Mouse (Mus musculus) MEL (cell line): ENCODE measurements around the gene Sars2. TPM values are rescaled to one million over a fixed set of nuclear protein-coding genes. Genes with fewer than 3 reads are reported as not detected.

Experiments used
- DNase-seq: peaks from one replicate; pipeline ENCODE4 v3.0.0; 2011; ENCODE audit warnings: low read depth, low spot score
- H3K27ac ChIP-seq: 2 replicates; pipeline ENCODE4 v1.5.1; 2012; ENCODE audit warnings: low read depth, mild to moderate bottlenecking, control low read depth, low read length, moderate library complexity; ENCODE audit not compliant: control insufficient read depth
- H3K27me3 ChIP-seq, 2 experiments: fragments of 150-350 bp in 1 of 2; sonication (generic) in 1 of 2; 2 replicates each; pipeline ENCODE4 v1.6.1; 2012; ENCODE audit warnings: low read length in 2 of 2, mild to moderate bottlenecking in 2 of 2, improper control_type of control experiment in 1 of 2, moderate library complexity in 1 of 2; ENCODE audit not compliant: insufficient read depth in 2 of 2, control insufficient read depth in 1 of 2
- H3K36me3 ChIP-seq, 2 experiments: 2 replicates each; pipeline ENCODE4 v1.6.1; 2012 to 2014; ENCODE audit warnings: low read length in 2 of 2, improper control_type of control experiment in 1 of 2, inconsistent platforms in 1 of 2, mild to moderate bottlenecking in 1 of 2; ENCODE audit not compliant: insufficient read depth in 2 of 2, control insufficient read depth in 1 of 2
- H3K4me1 ChIP-seq, 2 experiments: fragments of 150-350 bp in 1 of 2; sonication (generic) in 1 of 2; 2 replicates each; pipeline ENCODE4 v1.6.1; 2012; ENCODE audit warnings: low read length in 2 of 2, improper control_type of control experiment in 1 of 2, mild to moderate bottlenecking in 1 of 2; ENCODE audit not compliant: insufficient read depth in 2 of 2, control insufficient read depth in 1 of 2
- H3K4me3 ChIP-seq, 2 experiments: fragments of 150-350 bp in 1 of 2; sonication (generic) in 1 of 2; 2 replicates each; pipeline ENCODE4 v1.5.1; 2012; ENCODE audit warnings: low read depth in 2 of 2, low read length in 2 of 2, mild to moderate bottlenecking in 2 of 2, moderate library complexity in 2 of 2, control low read depth in 1 of 2, improper control_type of control experiment in 1 of 2; ENCODE audit not compliant: control insufficient read depth in 1 of 2, insufficient read depth in 1 of 2
- H3K79me2 ChIP-seq: 2 replicates; pipeline ENCODE4 v1.6.1; 2012; ENCODE audit warnings: mild to moderate bottlenecking, low read length, moderate library complexity; ENCODE audit not compliant: control insufficient read depth, poor library complexity, insufficient read depth
- H3K9ac ChIP-seq: 2 replicates; pipeline ENCODE4 v1.6.1; 2012; ENCODE audit warnings: low read depth, mild to moderate bottlenecking, control low read depth, low read length, moderate library complexity; ENCODE audit not compliant: control insufficient read depth, poor library complexity, severe bottlenecking
- H3K9me3 ChIP-seq: fragments of 150-350 bp; sonication (generic); replicated peaks from 2 replicates; pipeline ENCODE4 v1.6.1; 2012; ENCODE audit warnings: mild to moderate bottlenecking, low read length, improper control_type of control experiment, moderate library complexity; ENCODE audit not compliant: insufficient read depth
- CHD1 ChIP-seq: IDR thresholded peaks from 2 replicates; pipeline ENCODE4 v1.6.1; 2012; ENCODE audit warnings: low read depth, mild to moderate bottlenecking, inconsistent platforms, low read length, improper control_type of control experiment
- CHD2 ChIP-seq: IDR thresholded peaks from 2 replicates; pipeline ENCODE4 v1.6.1; 2011; ENCODE audit warnings: low read length, improper control_type of control experiment
- CTCF ChIP-seq, 3 experiments: IDR thresholded peaks in 2 of 3; conservative IDR thresholded peaks in 1 of 3; 2 replicates each; pipeline ENCODE4 v1.5.1; 2011 to 2012; ENCODE audit warnings: low read length in 3 of 3, low read depth in 2 of 3, mild to moderate bottlenecking in 2 of 3, improper control_type of control experiment in 1 of 3, inconsistent platforms in 1 of 3, mixed read lengths in 1 of 3, moderate library complexity in 1 of 3; ENCODE audit not compliant: control insufficient read depth in 1 of 3, insufficient read depth in 1 of 3, poor library complexity in 1 of 3, severe bottlenecking in 1 of 3
- E2F4 ChIP-seq: IDR thresholded peaks from 2 replicates; pipeline ENCODE4 v1.6.1; 2011; ENCODE audit warnings: low read depth, low read length, improper control_type of control experiment, borderline replicate concordance
- ELF1 ChIP-seq: IDR thresholded peaks from 2 replicates; pipeline ENCODE4 v1.6.1; 2014; ENCODE audit warnings: low read depth, mild to moderate bottlenecking, inconsistent platforms, low read length, improper control_type of control experiment, moderate library complexity
- EP300 ChIP-seq, 2 experiments: IDR thresholded peaks; 2 replicates each; pipeline ENCODE4 v1.6.1; 2011; ENCODE audit warnings: improper control_type of control experiment in 2 of 2, low read length in 2 of 2, low read depth in 1 of 2, mild to moderate bottlenecking in 1 of 2
- ETS1 ChIP-seq: IDR thresholded peaks from 2 replicates; pipeline ENCODE4 v1.6.1; 2012; ENCODE audit warnings: low read depth, mild to moderate bottlenecking, inconsistent platforms, low read length, improper control_type of control experiment, moderate library complexity
- GABPA ChIP-seq: IDR thresholded peaks from 2 replicates; pipeline ENCODE4 v1.6.1; 2012; ENCODE audit warnings: low read depth, mild to moderate bottlenecking, inconsistent platforms, low read length, improper control_type of control experiment, moderate library complexity
- GATA1 ChIP-seq: IDR thresholded peaks from 2 replicates; pipeline ENCODE4 v1.6.1; 2011; ENCODE audit warnings: low read depth, low read length, improper control_type of control experiment
- HCFC1 ChIP-seq: IDR thresholded peaks from 2 replicates; pipeline ENCODE4 v1.6.1; 2012; ENCODE audit warnings: low read depth, mild to moderate bottlenecking, inconsistent platforms, low read length, improper control_type of control experiment, moderate library complexity
- JUND ChIP-seq: IDR thresholded peaks from 2 replicates; pipeline ENCODE4 v1.6.1; 2011; ENCODE audit warnings: low read depth, mild to moderate bottlenecking, improper control_type of control experiment, low read length
- KAT2A ChIP-seq: conservative IDR thresholded peaks from 2 replicates; pipeline ENCODE4 v1.6.1; 2012; ENCODE audit warnings: low read depth, low read length, improper control_type of control experiment, inconsistent platforms
- MAFK ChIP-seq: IDR thresholded peaks from 2 replicates; pipeline ENCODE4 v1.6.1; 2011; ENCODE audit warnings: low read depth, mild to moderate bottlenecking, low read length, improper control_type of control experiment, borderline replicate concordance
- MAX ChIP-seq: IDR thresholded peaks from 2 replicates; pipeline ENCODE4 v1.6.1; 2011; ENCODE audit warnings: low read length, improper control_type of control experiment
- MAZ ChIP-seq: IDR thresholded peaks from 2 replicates; pipeline ENCODE4 v1.6.1; 2012; ENCODE audit warnings: low read depth, mild to moderate bottlenecking, inconsistent platforms, low read length, improper control_type of control experiment
- MEF2A ChIP-seq: IDR thresholded peaks from 2 replicates; pipeline ENCODE4 v1.6.1; 2014; ENCODE audit warnings: low read depth, mild to moderate bottlenecking, inconsistent platforms, low read length, improper control_type of control experiment; ENCODE audit not compliant: poor library complexity, insufficient replicate concordance, severe bottlenecking; ENCODE audit errors: extremely low read depth
- MXI1 ChIP-seq: IDR thresholded peaks from 2 replicates; pipeline ENCODE4 v1.6.1; 2011; ENCODE audit warnings: mild to moderate bottlenecking, low read depth, low read length, improper control_type of control experiment
- MYB ChIP-seq: IDR thresholded peaks from 2 replicates; pipeline ENCODE4 v1.6.1; 2011; ENCODE audit warnings: mild to moderate bottlenecking, low read depth, low read length, improper control_type of control experiment
- MYC ChIP-seq: IDR thresholded peaks from 2 replicates; pipeline ENCODE4 v1.6.1; 2011; ENCODE audit warnings: low read depth, mild to moderate bottlenecking, low read length, improper control_type of control experiment, moderate library complexity
- NELFE ChIP-seq: IDR thresholded peaks from 2 replicates; pipeline ENCODE4 v1.6.1; 2011; ENCODE audit warnings: low read depth, low read length, improper control_type of control experiment
- NRF1 ChIP-seq: IDR thresholded peaks from 2 replicates; pipeline ENCODE4 v1.6.1; 2014; ENCODE audit warnings: low read depth, mild to moderate bottlenecking, inconsistent platforms, low read length, improper control_type of control experiment, moderate library complexity; ENCODE audit not compliant: poor library complexity, insufficient read depth, severe bottlenecking
- POLR2A ChIP-seq, 2 experiments: IDR thresholded peaks; 2 replicates each; pipeline ENCODE4 v1.6.1; 2011 to 2012; ENCODE audit warnings: low read length in 2 of 2, mild to moderate bottlenecking in 2 of 2, control low read depth in 1 of 2, improper control_type of control experiment in 1 of 2, low read depth in 1 of 2, moderate library complexity in 1 of 2; ENCODE audit not compliant: control insufficient read depth in 1 of 2, insufficient read depth in 1 of 2, poor library complexity in 1 of 2
- POLR2AphosphoS2 ChIP-seq: IDR thresholded peaks from 2 replicates; pipeline ENCODE4 v1.6.1; 2011; ENCODE audit warnings: low read length, improper control_type of control experiment
- POLR2AphosphoS5 ChIP-seq: IDR thresholded peaks from 2 replicates; pipeline ENCODE4 v1.6.1; 2012; ENCODE audit warnings: low read depth, borderline replicate concordance, mild to moderate bottlenecking, inconsistent platforms, low read length, moderate library complexity, mixed read lengths
- RAD21 ChIP-seq: IDR thresholded peaks from 2 replicates; pipeline ENCODE4 v1.6.1; 2011; ENCODE audit warnings: mild to moderate bottlenecking, low read depth, low read length, improper control_type of control experiment
- SIN3A ChIP-seq: IDR thresholded peaks from 2 replicates; pipeline ENCODE4 v1.6.1; 2012; ENCODE audit warnings: low read length, improper control_type of control experiment, inconsistent platforms
- SMC3 ChIP-seq: IDR thresholded peaks from 2 replicates; pipeline ENCODE4 v1.6.1; 2011; ENCODE audit warnings: low read depth, low read length, improper control_type of control experiment
- TAL1 ChIP-seq: IDR thresholded peaks from 2 replicates; pipeline ENCODE4 v1.6.1; 2012; ENCODE audit warnings: mild to moderate bottlenecking, inconsistent platforms, low read length, moderate library complexity, mixed read lengths
- TBP ChIP-seq: IDR thresholded peaks from 2 replicates; pipeline ENCODE4 v1.8.0; 2011; ENCODE audit warnings: low read depth, low read length, improper control_type of control experiment
- TCF12 ChIP-seq: IDR thresholded peaks from 2 replicates; pipeline ENCODE4 v1.6.1; 2014; ENCODE audit warnings: low read depth, mild to moderate bottlenecking, inconsistent platforms, low read length, improper control_type of control experiment, moderate library complexity
- UBTF ChIP-seq: IDR thresholded peaks from 2 replicates; pipeline ENCODE4 v1.6.1; 2012; ENCODE audit warnings: low read depth, mild to moderate bottlenecking, inconsistent platforms, low read length, improper control_type of control experiment, moderate library complexity, borderline replicate concordance; ENCODE audit not compliant: insufficient read depth
- USF1 ChIP-seq: IDR thresholded peaks from 2 replicates; pipeline ENCODE4 v1.6.1; 2014; ENCODE audit warnings: low read depth, mild to moderate bottlenecking, inconsistent platforms, low read length, improper control_type of control experiment, moderate library complexity
- ZC3H11A ChIP-seq: IDR thresholded peaks from 2 replicates; pipeline ENCODE4 v1.6.1; 2012; ENCODE audit warnings: low read depth, mild to moderate bottlenecking, inconsistent platforms, low read length, improper control_type of control experiment
- ZKSCAN1 ChIP-seq: IDR thresholded peaks from 2 replicates; pipeline ENCODE4 v1.6.1; 2012; ENCODE audit warnings: low read depth, mild to moderate bottlenecking, inconsistent platforms, low read length, improper control_type of control experiment, moderate library complexity
- ZMIZ1 ChIP-seq: IDR thresholded peaks from 2 replicates; pipeline ENCODE4 v1.6.1; 2012; ENCODE audit warnings: low read depth, mild to moderate bottlenecking, inconsistent platforms, low read length, improper control_type of control experiment, moderate library complexity
- ZNF384 ChIP-seq: IDR thresholded peaks from 2 replicates; pipeline ENCODE4 v1.6.1; 2012; ENCODE audit warnings: low read depth, mild to moderate bottlenecking, inconsistent platforms, low read length, improper control_type of control experiment
- polyA plus RNA-seq, 2 experiments: library from polyadenylated mRNA; stranded (reverse) in 1 of 2; unstranded in 1 of 2; fragments of >175 nt in 1 of 2; fragments of >200 nt in 1 of 2; gene quantifications; 2 replicates each; pipeline versions ENCODE4 v1.2.1 to v1.2.4; 2012; ENCODE audit warnings: low replicate concordance in 2 of 2, low read depth in 1 of 2; ENCODE audit not compliant: insufficient read length in 2 of 2, insufficient read depth in 1 of 2, missing spikeins in 1 of 2
- total RNA-seq: library from RNA; depleted of rRNA; stranded (reverse); fragments of 300-350 nt; gene quantifications from 2 replicates; pipeline ENCODE4 v1.2.3, GENCODE M21; 2012

The Sars2 gene
- total and polyA plus RNA-seq, 3 experiments, result 19.2 to 51.4 TPM; not detected in 1

DNA sequence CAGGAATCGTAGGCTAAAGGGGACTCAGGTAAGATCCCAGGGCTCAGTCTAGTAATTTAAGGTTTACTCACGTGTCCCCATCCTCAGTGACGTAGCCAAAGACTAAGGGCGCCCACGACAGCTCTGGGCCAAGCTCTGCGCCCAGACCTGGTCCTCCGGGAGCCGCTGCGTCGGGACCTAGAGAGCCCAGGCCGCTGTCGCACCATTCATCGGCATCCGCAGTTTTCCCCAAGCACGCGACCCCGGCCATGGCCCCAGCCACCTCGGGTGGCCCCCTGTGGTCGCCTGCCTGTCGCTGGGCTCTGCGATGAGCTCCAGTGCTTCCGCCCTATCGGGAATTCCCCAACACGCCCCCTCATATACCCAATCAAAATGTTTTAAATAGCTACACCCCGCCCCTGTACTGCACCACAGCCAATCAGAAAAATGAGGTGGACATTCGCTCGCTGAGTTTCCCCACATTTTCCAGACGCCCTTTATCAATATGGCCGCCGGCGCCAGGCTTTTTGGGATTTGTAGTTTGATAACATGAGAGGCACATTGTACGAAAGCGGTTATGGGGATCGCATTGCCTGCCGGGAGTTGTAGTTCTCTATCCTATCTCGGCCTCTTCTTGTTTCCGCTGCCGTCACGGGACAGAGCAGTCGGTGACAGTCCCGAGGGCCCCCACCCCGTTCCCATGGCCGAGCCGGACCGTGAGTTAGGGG, 24.5 kb downstream of the Sars2 start, which contains the start of gene Sirt2:
Gene Sirt2, plus strand, starts transcription at position 563 of the 707 bp plus-strand sequence.
- H3K9me3 ChIP-seq, result no peaks in the 10 kb centered on the region
- peak; percentile 99 for DNase-seq
- no peak within 1 kb of the TSS; the same call in 1 of the 2 replicates for H3K27ac ChIP-seq
- H3K9ac ChIP-seq, result peak within 1 kb of the TSS; percentile 78
- H3K4me1 ChIP-seq, result peaks cover 27 to 46% of the 10 kb centered on the region in 2 experiments
- H3K36me3 ChIP-seq, result peaks cover 0 to 32% of the 10 kb centered on the region in 2 experiments; a peak in 2 of 4 replicates
- H3K4me3 ChIP-seq, result peak within 1 kb of the TSS; percentile 69 to 88
- H3K27me3 ChIP-seq, result no peaks in the 10 kb centered on the region
- H3K79me2 ChIP-seq, result peaks cover 20% of the 10 kb centered on the region
- no peak for TF ChIP-seq ZMIZ1
- peak; percentile 57 for TF ChIP-seq NELFE
- peak; percentile 91 for TF ChIP-seq MXI1
- TF ChIP-seq ETS1, result peak; percentile 28; the same call in 1 of the 2 replicates
- peak; percentile 83; the same call in 1 of the 2 replicates for TF ChIP-seq MYC
- peak in 1 of 2 experiments; percentile 35; a peak in 1 of 4 replicates for TF ChIP-seq EP300 (IDR thresholded peaks at IDR 0.05; ENCODE audit: low read depth in 1 of 2, low read length in 2 of 2)
- no peak for TF ChIP-seq ZC3H11A
- TF ChIP-seq ZKSCAN1, result no peak
- TF ChIP-seq MAFK, result no peak
- TF ChIP-seq SMC3, result no peak
- peak; percentile 68; the same call in 1 of the 2 replicates for TF ChIP-seq MAX
- peak; percentile 42 to 64; a peak in 2 of 4 replicates for TF ChIP-seq POLR2A (IDR thresholded peaks at IDR 0.05; ENCODE audit: control insufficient read depth in 1 of 2, insufficient read depth in 1 of 2, low read depth in 1 of 2, low read length in 2 of 2, poor library complexity in 1 of 2)
- no peak for TF ChIP-seq GABPA
- no peak for TF ChIP-seq TAL1
- TF ChIP-seq ELF1, result peak; percentile 89
- peak in 1 of 3 experiments; percentile 3; a peak in 1 of 6 replicates for TF ChIP-seq CTCF (IDR thresholded peaks at IDR 0.05 in 2 of 3, conservative IDR thresholded peaks at IDR 0.05 in 1 of 3; ENCODE audit: control insufficient read depth in 1 of 3, insufficient read depth in 1 of 3, low read depth in 2 of 3, low read length in 3 of 3, poor library complexity in 1 of 3, severe bottlenecking in 1 of 3)
- no peak for TF ChIP-seq ZNF384
- peak; percentile 52; the same call in 1 of the 2 replicates for TF ChIP-seq MAZ
- peak; percentile 98 for TF ChIP-seq HCFC1
- peak; percentile 38; the same call in 1 of the 2 replicates for TF ChIP-seq GATA1
- peak; percentile 99 for TF ChIP-seq KAT2A
- no peak; the same call in 1 of the 2 replicates for TF ChIP-seq NRF1
- 0 out of 2 replicates have a peak, but pooled peaks have one; percentile 8 for TF ChIP-seq TCF12
- peak; percentile 99 for TF ChIP-seq SIN3A
- peak; percentile 76 for TF ChIP-seq USF1
- TF ChIP-seq MEF2A, result no peak
- no peak for TF ChIP-seq E2F4
- TF ChIP-seq TBP, result peak; percentile 50; the same call in 1 of the 2 replicates
- TF ChIP-seq UBTF, result no peak
- TF ChIP-seq JUND, result no peak
- peak; percentile 80 for TF ChIP-seq CHD2
- TF ChIP-seq POLR2AphosphoS5, result no peak
- no peak for TF ChIP-seq MYB
- no peak for TF ChIP-seq RAD21
- no peak; the same call in 1 of the 2 replicates for TF ChIP-seq POLR2AphosphoS2
- no peak for TF ChIP-seq CHD1
